Mouse (Mus musculus): Measurements from ENCODE around the gene Cldn13. TPM values are rescaled to one million over a fixed set of nuclear protein-coding genes. Genes with fewer than 3 reads are reported as not detected.

Gene Cldn13
- polyA plus RNA-seq, 1 experiment from 2014 or later: 0.39 TPM

GRCm38 (mm10) chr5:134913352-134913751 lies 2.0 kb downstream of the Cldn13 start:
- Histone ChIP-seq H3K4me3 (ENCODE audit: low read depth, low read length) (no peak overlapping the region; the same call in 1 of the 2 replicates), H3K9me3 (ENCODE audit: low read depth, low read length) (no peaks in the 10 kb centered on the region), H3K27ac (ENCODE audit: low read depth) (no peak overlapping the region), H3K9ac (no peak overlapping the region), H3K4me1 (ENCODE audit: insufficient read depth) (no peaks in the 10 kb centered on the region), H3K36me3 (ENCODE audit: insufficient read depth) (no peaks in the 10 kb centered on the region), H3K4me2 (no peak overlapping the region), H3K27me3 (ENCODE audit: insufficient read depth, low read length) (no peaks in the 10 kb centered on the region)
- 71% methylated on average over 3 of the region's 3 CpGs for WGBS
- DNase-seq (no peak), ATAC-seq (ENCODE audit: insufficient read depth) (no peak)
- TF ChIP-seq CTCF (IDR thresholded peaks at IDR 0.05; ENCODE audit: low read depth): no peak

DNA sequence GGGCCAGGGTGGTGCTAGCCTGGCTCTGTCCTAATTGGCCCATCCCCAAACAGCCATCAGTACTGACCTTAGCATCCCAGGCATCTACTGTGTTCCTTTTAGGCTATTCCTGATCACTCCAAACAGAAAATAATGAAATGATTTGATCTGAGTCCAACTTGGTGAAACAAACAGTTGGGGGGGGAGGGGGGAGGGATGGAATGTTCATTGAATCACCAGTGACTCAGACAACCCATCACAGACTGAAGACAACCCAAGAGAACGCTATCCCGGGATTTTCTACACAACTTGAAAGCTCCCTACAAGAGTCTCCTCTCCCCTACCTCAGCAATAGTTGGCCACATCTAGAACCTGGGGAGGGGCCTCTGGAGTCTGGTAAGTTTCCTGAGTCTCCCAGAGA lies 3.4 kb downstream of the Cldn13 start:
- no peak for ATAC-seq (ENCODE audit: insufficient read depth)
- Histone ChIP-seq H3K9ac (no peak overlapping the region), H3K9me3 (ENCODE audit: low read depth, low read length) (no peaks in the 10 kb centered on the region), H3K4me1 (ENCODE audit: insufficient read depth) (no peaks in the 10 kb centered on the region), H3K27ac (ENCODE audit: low read depth) (no peak overlapping the region), H3K36me3 (ENCODE audit: insufficient read depth) (no peaks in the 10 kb centered on the region), H3K27me3 (ENCODE audit: insufficient read depth, low read length) (no peaks in the 10 kb centered on the region), H3K4me3 (ENCODE audit: low read depth, low read length) (no peak overlapping the region), H3K4me2 (no peak overlapping the region)
- 82% methylated on average over 2 of the region's 2 CpGs for WGBS
- DNase-seq: no peak
- no peak for TF ChIP-seq CTCF (IDR thresholded peaks at IDR 0.05; ENCODE audit: low read depth)

- Histone ChIP-seq H3K27me3 (ENCODE audit: insufficient read depth, low read length) (no peaks in the 10 kb centered on the region), H3K4me1 (ENCODE audit: insufficient read depth) (no peaks in the 10 kb centered on the region), H3K4me3 (ENCODE audit: low read depth, low read length) (no peak overlapping the region), H3K4me2 (no peak overlapping the region), H3K9ac (no peak overlapping the region), H3K27ac (ENCODE audit: low read depth) (no peak overlapping the region), H3K36me3 (ENCODE audit: insufficient read depth) (no peaks in the 10 kb centered on the region), H3K9me3 (ENCODE audit: low read depth, low read length) (no peaks in the 10 kb centered on the region)
- WGBS: under 1% methylated on average over 13 of the region's 13 CpGs
- TF ChIP-seq CTCF (IDR thresholded peaks at IDR 0.05; ENCODE audit: low read depth): peak; percentile 99
- peak; percentile 86 for ATAC-seq (ENCODE audit: insufficient read depth)
- DNase-seq: peak; percentile 96
These were observed 8.2 kb downstream of the Cldn13 start for GRCm38 (mm10) chr5:134907135-134907534.

GRCm38 (mm10) chr5:134906633-134907032 lies 8.7 kb downstream of the Cldn13 start, which contains the start of gene Tmem270:
TSS of gene Tmem270 (minus strand) at chr5:134906733.
- Histone ChIP-seq H3K9ac (no peak within 1 kb of the TSS), H3K27me3 (ENCODE audit: insufficient read depth, low read length) (no peaks in the 10 kb centered on the region), H3K27ac (ENCODE audit: low read depth) (no peak within 1 kb of the TSS), H3K4me3 (ENCODE audit: low read depth, low read length) (no peak within 1 kb of the TSS), H3K9me3 (ENCODE audit: low read depth, low read length) (no peaks in the 10 kb centered on the region), H3K4me1 (ENCODE audit: insufficient read depth) (no peaks in the 10 kb centered on the region), H3K36me3 (ENCODE audit: insufficient read depth) (no peaks in the 10 kb centered on the region), H3K4me2 (no peak within 1 kb of the TSS)
- peak; percentile 21; the same call in 1 of the 2 replicates for ATAC-seq (ENCODE audit: insufficient read depth)
- no peak for TF ChIP-seq CTCF (IDR thresholded peaks at IDR 0.05; ENCODE audit: low read depth)
- WGBS: 84% methylated on average over 6 of the region's 6 CpGs
- DNase-seq: no peak

GRCm38 (mm10) chr5:134901644-134902027 lies 13.7 kb downstream of the Cldn13 start:
- WGBS: 65% methylated on average over 8 of the region's 8 CpGs

DNA sequence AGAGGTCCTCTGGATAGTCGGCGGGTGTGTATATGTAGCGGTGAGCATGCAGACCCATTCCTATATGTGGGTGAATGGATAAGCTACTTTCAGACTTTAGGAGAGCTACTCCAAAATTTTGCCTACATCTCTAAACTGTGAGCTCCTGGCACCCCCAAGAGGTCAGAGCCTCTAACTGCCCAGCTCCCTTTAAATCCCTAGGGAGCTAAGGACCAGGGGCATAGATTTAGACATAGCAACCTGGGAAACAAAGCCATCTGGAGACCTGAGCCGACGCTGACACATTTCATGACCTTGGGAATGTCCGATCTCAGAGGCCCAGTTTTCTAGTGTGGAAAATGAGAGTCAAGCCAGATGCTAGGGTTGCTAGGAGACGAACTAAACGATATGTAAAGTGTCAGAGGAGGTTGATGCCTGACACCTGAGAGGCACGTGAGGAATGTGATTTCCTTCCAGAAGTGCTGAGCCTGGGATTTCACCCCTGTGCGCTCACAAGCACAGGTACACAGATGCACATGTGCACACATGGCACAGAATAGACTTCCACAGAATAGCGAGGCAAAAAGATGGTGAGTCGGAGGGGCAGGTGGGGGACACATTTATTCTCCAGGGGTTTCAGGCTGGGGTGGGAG lies 14.2 kb downstream of the Cldn13 start:
- Histone ChIP-seq H3K4me1 (ENCODE audit: insufficient read depth) (0 out of 2 replicates have a peak, but pooled peaks cover 5% of the 10 kb centered on the region), H3K4me3 (ENCODE audit: low read depth, low read length) (no peak overlapping the region), H3K4me2 (no peak overlapping the region), H3K27me3 (ENCODE audit: insufficient read depth, low read length) (no peaks in the 10 kb centered on the region), H3K27ac (ENCODE audit: low read depth) (no peak overlapping the region), H3K9ac (no peak overlapping the region), H3K9me3 (ENCODE audit: low read depth, low read length) (no peaks in the 10 kb centered on the region), H3K36me3 (ENCODE audit: insufficient read depth) (no peaks in the 10 kb centered on the region)
- DNase-seq (peak; percentile 87), ATAC-seq (ENCODE audit: insufficient read depth) (peak; percentile 64)
- TF ChIP-seq CTCF (IDR thresholded peaks at IDR 0.05; ENCODE audit: low read depth): peak; percentile 73
- WGBS: 24% methylated on average over 12 of the region's 12 CpGs

More at GRCm38 (mm10) chr5:134901644-134902027, 13.7 kb downstream of the Cldn13 start:
- Histone ChIP-seq H3K36me3 (ENCODE audit: insufficient read depth) (no peaks in the 10 kb centered on the region), H3K27me3 (ENCODE audit: insufficient read depth, low read length) (no peaks in the 10 kb centered on the region), H3K4me1 (ENCODE audit: insufficient read depth) (0 out of 2 replicates have a peak, but pooled peaks cover 2% of the 10 kb centered on the region), H3K9ac (no peak overlapping the region), H3K27ac (ENCODE audit: low read depth) (no peak overlapping the region), H3K4me2 (no peak overlapping the region), H3K9me3 (ENCODE audit: low read depth, low read length) (no peaks in the 10 kb centered on the region), H3K4me3 (ENCODE audit: low read depth, low read length) (no peak overlapping the region)
- ATAC-seq (ENCODE audit: insufficient read depth): no peak; the same call in 1 of the 2 replicates
- no peak for DNase-seq
- TF ChIP-seq CTCF (IDR thresholded peaks at IDR 0.05; ENCODE audit: low read depth): no peak

GRCm38 (mm10) chr5:134897596-134897995 lies 17.7 kb downstream of the Cldn13 start:
- Histone ChIP-seq H3K9me3 (ENCODE audit: low read depth, low read length) (no peaks in the 10 kb centered on the region), H3K4me2 (no peak overlapping the region), H3K27ac (ENCODE audit: low read depth) (peak overlapping the region; percentile 1; the same call in 1 of the 2 replicates), H3K4me1 (ENCODE audit: insufficient read depth) (0 out of 2 replicates have a peak, but pooled peaks cover 13% of the 10 kb centered on the region), H3K9ac (no peak overlapping the region), H3K27me3 (ENCODE audit: insufficient read depth, low read length) (no peaks in the 10 kb centered on the region), H3K36me3 (ENCODE audit: insufficient read depth) (no peaks in the 10 kb centered on the region), H3K4me3 (ENCODE audit: low read depth, low read length) (no peak overlapping the region)
- TF ChIP-seq CTCF (IDR thresholded peaks at IDR 0.05; ENCODE audit: low read depth): no peak
- WGBS: 31% methylated on average over 17 of the region's 17 CpGs
- no peak for ATAC-seq (ENCODE audit: insufficient read depth)
- DNase-seq: peak; percentile 62

Measured in lung, embryonic 14.5 days (tissue).